Mouse (Mus musculus): ENCODE measurements around the gene Cd274. TPM values are rescaled to one million over a fixed set of nuclear protein-coding genes. Genes with fewer than 3 reads are reported as not detected.

Cd274 gene
- total RNA-seq, 2 experiments from 2014 or later, result 0.59 to 0.71 TPM

GRCm38 (mm10) chr19:29368041-29368440 lies 786 bp downstream of the Cd274 start:
- intact Hi-C loops (cut with DNase I), result loop anchor here (5.0 kb wide), 1 partner anchor 194 kb away; no protein-coding TSS in a partner anchor
- TF ChIP-seq CTCF (IDR thresholded peaks at IDR 0.05), result no peak
- H3K27ac ChIP-seq, result peak overlapping the region; percentile 89
- no peak for DNase-seq
- peak overlapping the region; percentile 82 for H3K4me3 ChIP-seq

GRCm38 (mm10) chr19:29368671-29369309 lies 1.5 kb downstream of the Cd274 start:
- TF ChIP-seq CTCF (IDR thresholded peaks at IDR 0.05), result no peak
- Histone ChIP-seq H3K4me3 (peak overlapping the region; percentile 30; the same call in 1 of the 2 replicates), H3K27ac (peak overlapping the region; percentile 40; the same call in 1 of the 2 replicates)
- intact Hi-C loops (cut with DNase I), result loop anchor here (5.0 kb wide), 1 partner anchor 194 kb away; no protein-coding TSS in a partner anchor
- DNase-seq, result no peak

- Histone ChIP-seq H3K4me3 (no peak overlapping the region), H3K27ac (peak overlapping the region; percentile 40; the same call in 1 of the 2 replicates)
- intact Hi-C loops (cut with DNase I), result no loop called here
- DNase-seq, result peak; percentile 28
- no peak for TF ChIP-seq CTCF (IDR thresholded peaks at IDR 0.05)
Measured at GRCm38 (mm10) chr19:29370112-29370511, 2.9 kb downstream of the Cd274 start.

GRCm38 (mm10) chr19:29370545-29371283 lies 3.5 kb downstream of the Cd274 start:
- no peak for TF ChIP-seq CTCF (IDR thresholded peaks at IDR 0.05)
- H3K4me3 ChIP-seq, result no peak overlapping the region; the same call in 1 of the 2 replicates
- no peak for DNase-seq
- peak overlapping the region; percentile 78 for H3K27ac ChIP-seq
- intact Hi-C loops (cut with DNase I), result no loop called here

GRCm38 (mm10) chr19:29371284-29372081 lies 4.2 kb downstream of the Cd274 start:
- intact Hi-C loops (cut with DNase I), result no loop called here
- DNase-seq, result no peak
- H3K27ac ChIP-seq, result peak overlapping the region; percentile 78
- no peak for TF ChIP-seq CTCF (IDR thresholded peaks at IDR 0.05)
- H3K4me3 ChIP-seq, result peak overlapping the region; percentile 70

GRCm38 (mm10) chr19:29372138-29372537 lies 4.9 kb downstream of the Cd274 start:
- Histone ChIP-seq H3K4me3 (peak overlapping the region; percentile 70), H3K27ac (peak overlapping the region; percentile 78)
- intact Hi-C loops (cut with DNase I), result no loop called here
- DNase-seq, result peak; percentile 44
- TF ChIP-seq CTCF (IDR thresholded peaks at IDR 0.05), result no peak

GRCm38 (mm10) chr19:29372621-29373020 lies 5.4 kb downstream of the Cd274 start:
- no peak for DNase-seq
- H3K27ac ChIP-seq, result peak overlapping the region; percentile 78
- intact Hi-C loops (cut with DNase I), result no loop called here
- TF ChIP-seq CTCF (IDR thresholded peaks at IDR 0.05), result no peak
- peak overlapping the region; percentile 70 for H3K4me3 ChIP-seq

GRCm38 (mm10) chr19:29373438-29373837 lies 6.2 kb downstream of the Cd274 start:
- Histone ChIP-seq H3K4me3 (peak overlapping the region; percentile 37), H3K27ac (peak overlapping the region; percentile 28; the same call in 1 of the 2 replicates)
- DNase-seq, result no peak
- TF ChIP-seq CTCF (IDR thresholded peaks at IDR 0.05), result no peak
- intact Hi-C loops (cut with DNase I), result no loop called here

- no peak overlapping the region for H3K27ac ChIP-seq
- H3K4me3 ChIP-seq, result no peak overlapping the region
- no peak for TF ChIP-seq CTCF (IDR thresholded peaks at IDR 0.05)
- no peak for DNase-seq
- intact Hi-C loops (cut with DNase I), result no loop called here
Measured at GRCm38 (mm10) chr19:29374947-29375346, 7.7 kb downstream of the Cd274 start.

- DNase-seq, result no peak
- intact Hi-C loops (cut with DNase I), result no loop called here
- Histone ChIP-seq H3K27ac (no peak overlapping the region), H3K4me3 (no peak overlapping the region)
- no peak for TF ChIP-seq CTCF (IDR thresholded peaks at IDR 0.05)
Measured at GRCm38 (mm10) chr19:29376382-29376781, 9.1 kb downstream of the Cd274 start.

GRCm38 (mm10) chr19:29379839-29380603 lies 12.8 kb downstream of the Cd274 start:
- no peak overlapping the region for H3K27ac ChIP-seq

GRCm38 (mm10) chr19:29383368-29383767 lies 16.1 kb downstream of the Cd274 start:
- TF ChIP-seq CTCF (IDR thresholded peaks at IDR 0.05), result no peak
- Histone ChIP-seq H3K4me3 (no peak overlapping the region), H3K27ac (no peak overlapping the region)
- intact Hi-C loops (cut with DNase I), result no loop called here
- no peak for DNase-seq

More at GRCm38 (mm10) chr19:29379839-29380603, 12.8 kb downstream of the Cd274 start:
- no peak overlapping the region for H3K4me3 ChIP-seq
- no peak for TF ChIP-seq CTCF (IDR thresholded peaks at IDR 0.05)
- DNase-seq, result no peak
- intact Hi-C loops (cut with DNase I), result no loop called here
